8 mouse cellular contexts compared by ENCODE assay signal in the genomic region with DNA sequence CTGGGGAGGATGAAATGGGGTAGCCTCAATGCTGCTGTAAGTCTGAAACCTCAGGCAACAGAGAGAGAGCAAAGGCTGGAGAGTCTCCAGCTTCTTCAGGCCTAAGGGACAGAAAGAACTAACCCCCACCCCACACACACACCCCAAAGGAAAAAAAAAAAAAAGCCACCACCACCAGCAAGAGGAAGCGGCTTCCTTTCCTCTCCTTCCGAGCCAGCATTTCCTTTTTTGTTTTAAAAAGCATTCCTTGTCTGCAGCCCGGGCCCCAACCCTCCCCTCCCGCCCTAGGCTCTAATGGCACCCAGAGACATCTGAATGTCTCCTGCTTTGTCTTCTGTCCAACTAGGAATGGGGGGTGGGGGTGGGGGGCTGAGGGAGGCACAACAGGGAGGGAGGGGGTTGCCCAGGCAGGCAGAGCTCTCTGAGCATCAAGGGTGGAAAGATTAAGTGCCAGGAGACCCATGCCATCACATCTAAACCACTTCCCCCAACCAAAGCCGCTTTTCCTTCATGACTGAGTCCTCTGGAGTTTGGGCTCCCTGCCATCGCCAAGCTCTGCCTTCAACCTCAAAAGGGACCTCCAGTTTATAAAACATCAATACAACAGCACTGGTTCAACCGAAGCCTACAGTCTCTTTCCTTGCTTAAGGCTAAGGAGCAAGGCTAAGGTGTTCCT. TPM values are rescaled to one million over a fixed set of nuclear protein-coding genes. Genes with fewer than 3 reads are reported as not detected.
DNase-seq lines count a peak whose midpoint lies in the region; ATAC-seq and TF ChIP-seq lines count a peak whose summit lies in the region.

No protein-coding gene starts in this region.

- no peak overlapping the region for H3K9ac ChIP-seq in kidney, embryonic 14.5 days (ENCODE audit: low read depth, low read length)
- H3K9ac ChIP-seq in ES-Bruce4 (ENCODE audit: low read depth, poor library complexity, severe bottlenecking): peak overlapping the region; percentile 18; the same call in 1 of the 2 replicates
- no peak overlapping the region for H3K9ac ChIP-seq in embryonic facial prominence, embryonic 15.5 days

- no peaks in the 10 kb centered on the region for H3K27me3 ChIP-seq in kidney, embryonic 14.5 days (ENCODE audit: control insufficient read depth, insufficient read depth, low read length)
- no peaks in the 10 kb centered on the region for H3K27me3 ChIP-seq in ES-Bruce4 (ENCODE audit: control insufficient read depth, insufficient read depth, low read length, poor library complexity, severe bottlenecking)
- H3K27me3 ChIP-seq in embryonic facial prominence, embryonic 15.5 days: no peaks in the 10 kb centered on the region
- no peaks in the 10 kb centered on the region for H3K27me3 ChIP-seq in limb, embryonic 10.5 days (ENCODE audit: low read depth, poor library complexity, severe bottlenecking)

- H3K4me2 ChIP-seq in kidney, embryonic 14.5 days (replicated peaks; ENCODE audit: low read depth, low read length): no peak overlapping the region
- H3K4me2 ChIP-seq in embryonic facial prominence, embryonic 15.5 days (replicated peaks): 0 out of 2 replicates have a peak overlapping the region, but pooled peaks have one; percentile 8

- no peak for TF ChIP-seq POLR2A in ES-Bruce4 (IDR thresholded peaks at IDR 0.05; ENCODE audit: insufficient read depth, low read length)

- no peak overlapping the region for H3K4me3 ChIP-seq in kidney, embryonic 14.5 days (ENCODE audit: low read length)
- H3K4me3 ChIP-seq in ES-Bruce4 (ENCODE audit: low read depth, low read length): 0 out of 2 replicates have a peak overlapping the region, but pooled peaks have one; percentile 6
- no peak overlapping the region for H3K4me3 ChIP-seq in embryonic facial prominence, embryonic 15.5 days (replicated peaks)
- no peak overlapping the region for H3K4me3 ChIP-seq in limb, embryonic 10.5 days

- ATAC-seq in kidney, embryonic 14.5 days (ENCODE audit: low FRiP score, low TSS enrichment): no peak
- ATAC-seq in embryonic facial prominence, embryonic 15.5 days (ENCODE audit: insufficient number of reproducible peaks, low FRiP score, low TSS enrichment, low read depth): no peak

- DNase-seq in kidney, adult 9 months: no peak
- DNase-seq in limb, embryonic 10.5 days (ENCODE audit: low spot score): no peak
- no peak for DNase-seq in urinary bladder, postnatal 36 days (ENCODE audit: low spot score in 2 of 2)
- DNase-seq in adrenal gland, adult 8-10 months: no peak
- DNase-seq in thymus, postnatal 36 days: no peak

- H3K36me3 ChIP-seq in kidney, embryonic 14.5 days (ENCODE audit: control insufficient read depth, insufficient read depth, low read length): no peaks in the 10 kb centered on the region
- H3K36me3 ChIP-seq in ES-Bruce4 (ENCODE audit: control insufficient read depth, insufficient read depth, low read length, poor library complexity, severe bottlenecking): no peaks in the 10 kb centered on the region
- H3K36me3 ChIP-seq in embryonic facial prominence, embryonic 15.5 days: no peaks in the 10 kb centered on the region
- no peaks in the 10 kb centered on the region for H3K36me3 ChIP-seq in limb, embryonic 10.5 days

- TF ChIP-seq EP300 in ES-Bruce4 (IDR thresholded peaks at IDR 0.05; ENCODE audit: insufficient read depth, low read depth, low read length): no peak

- H3K4me1 ChIP-seq in kidney, embryonic 14.5 days (ENCODE audit: control insufficient read depth, insufficient read depth, low read length): 0 out of 2 replicates have a peak, but pooled peaks cover 11% of the 10 kb centered on the region
- H3K4me1 ChIP-seq in ES-Bruce4 (ENCODE audit: control insufficient read depth, insufficient read depth, low read length): peaks cover 13% of the 10 kb centered on the region
- peaks cover 36% of the 10 kb centered on the region for H3K4me1 ChIP-seq in embryonic facial prominence, embryonic 15.5 days
- H3K4me1 ChIP-seq in limb, embryonic 10.5 days: peaks cover 21% of the 10 kb centered on the region

- TF ChIP-seq CTCF in ES-Bruce4 (IDR thresholded peaks at IDR 0.05; ENCODE audit: low read depth, low read length): no peak

- peak overlapping the region; percentile 55; the same call in 1 of the 2 replicates for H3K27ac ChIP-seq in kidney, embryonic 14.5 days (ENCODE audit: low read depth, low read length)
- peak overlapping the region; percentile 51 for H3K27ac ChIP-seq in ES-Bruce4 (ENCODE audit: insufficient read depth, low read length)
- H3K27ac ChIP-seq in embryonic facial prominence, embryonic 15.5 days (replicated peaks): peak overlapping the region; percentile 71
- H3K27ac ChIP-seq in limb, embryonic 10.5 days: 0 out of 2 replicates have a peak overlapping the region, but pooled peaks have one; percentile 46

- no peaks in the 10 kb centered on the region for H3K9me3 ChIP-seq in kidney, embryonic 14.5 days (ENCODE audit: control insufficient read depth, low read length)
- H3K9me3 ChIP-seq in ES-Bruce4 (replicated peaks; ENCODE audit: control insufficient read depth, insufficient read depth, low read length, poor library complexity, severe bottlenecking): no peaks in the 10 kb centered on the region
- no peaks in the 10 kb centered on the region for H3K9me3 ChIP-seq in embryonic facial prominence, embryonic 15.5 days (replicated peaks)
- H3K9me3 ChIP-seq in limb, embryonic 10.5 days (replicated peaks): no peaks in the 10 kb centered on the region

- WGBS in kidney, embryonic 14.5 days: 31% methylated on average over 7 of the region's 7 CpGs
- 13% methylated on average over 7 of the region's 7 CpGs for WGBS in embryonic facial prominence, embryonic 15.5 days
- WGBS in limb, embryonic 10.5 days: 54% methylated on average over 7 of the region's 7 CpGs

RNA-seq across cellular contexts. Expression of a gene that starts 10.4 kb away (rescaled TPM):
- polyA plus RNA-seq in kidney, embryonic 14.5 days (2014; fragmentation: Nextera tagmentation; extraction: Ambion mirVana): 2.7 and 4.1 TPM in 2 replicates
- polyA plus RNA-seq in ES-Bruce4 (2011; ENCODE audit: insufficient read depth, insufficient read length, low read depth, missing spikeins): 7.7 and 10.1 TPM in 2 replicates
- polyA plus RNA-seq in embryonic facial prominence, embryonic 15.5 days (2015; fragmentation: Nextera tagmentation; extraction: Ambion mirVana): 5.6 and 5.8 TPM in 2 replicates
- 1.0 and 1.3 TPM in 2 replicates for polyA plus RNA-seq in limb, embryonic 10.5 days (2016; fragmentation: Nextera tagmentation; extraction: Ambion mirVana)
- 10 to 100 TPM; 10.2 to 19.2 (median 14.3) TPM for total RNA-seq in adrenal gland, adult 8-10 months (2022)
